Mouse (Mus musculus) small intestine, adult 2 months (tissue): ENCODE measurements around the gene Gm28048. TPM values are rescaled to one million over a fixed set of nuclear protein-coding genes. Genes with fewer than 3 reads are reported as not detected.

Experiments
- H3K27ac ChIP-seq: fragments of 200-500 bp; 2 replicates; pipeline ENCODE4 v1.5.1; 2012; ENCODE audit warnings: low read depth, low read length, control low read depth, inconsistent platforms; ENCODE audit not compliant: insufficient read depth
- H3K27me3 ChIP-seq: fragments of 200-500 bp; 2 replicates; pipeline ENCODE4 v1.6.1; 2012; ENCODE audit warnings: mild to moderate bottlenecking, moderate library complexity, low read length, inconsistent platforms; ENCODE audit not compliant: control insufficient read depth, insufficient read depth
- H3K36me3 ChIP-seq: fragments of 200-500 bp; 2 replicates; pipeline ENCODE4 v1.6.1; 2012; ENCODE audit warnings: mild to moderate bottlenecking, low read length, control low read depth, inconsistent platforms; ENCODE audit not compliant: control insufficient read depth, insufficient read depth
- H3K4me1 ChIP-seq: fragments of 200-500 bp; 2 replicates; pipeline ENCODE4 v1.6.1; 2012; ENCODE audit warnings: low read length, inconsistent platforms, mixed read lengths; ENCODE audit not compliant: control insufficient read depth, insufficient read depth, insufficient read length
- H3K4me3 ChIP-seq: fragments of 200-500 bp; 2 replicates; pipeline ENCODE4 v1.5.1; 2012; ENCODE audit warnings: low read depth, mild to moderate bottlenecking, control low read depth, inconsistent platforms, low read length, moderate library complexity
- CTCF ChIP-seq: fragments of 200-500 bp; IDR thresholded peaks from 2 replicates; pipeline ENCODE4 v1.5.1; 2012; ENCODE audit warnings: low read depth, mild to moderate bottlenecking, control low read depth, inconsistent platforms, low read length, moderate library complexity, mixed read lengths; ENCODE audit not compliant: insufficient replicate concordance, insufficient read length; ENCODE audit errors: extremely low read depth
- POLR2A ChIP-seq: fragments of 200-500 bp; IDR thresholded peaks from 2 replicates; pipeline ENCODE4 v1.6.1; 2012; ENCODE audit warnings: low read depth, mild to moderate bottlenecking, control low read depth, inconsistent platforms, low read length, moderate library complexity
- WGBS: fragments of 180-500 bp; shearing (Covaris S2); methylation state at CpG from one replicate; pipeline ENCODE4 v1.1.7; 2018; 5-methylcytosine and 5-hydroxymethylcytosine counted together
- polyA plus RNA-seq: library from polyadenylated mRNA; depleted of rRNA; stranded (reverse); fragments of >200 nt; gene quantifications from 2 replicates; pipeline ENCODE4 v1.2.3, GENCODE M21; 2012; rRNA removed

Gm28048 gene
- polyA plus RNA-seq, 1 experiment = not detected

GRCm38 (mm10) chr11:22798916-22799315, 183.0 kb downstream of the Gm28048 start:
- 82% methylated on average over 5 of the region's 5 CpGs for WGBS
- Histone ChIP-seq H3K27me3 (no peaks in the 10 kb centered on the region), H3K4me1 (peaks cover 5% of the 10 kb centered on the region; the same call in 1 of the 2 replicates), H3K27ac (no peak overlapping the region), H3K36me3 (no peaks in the 10 kb centered on the region), H3K4me3 (no peak overlapping the region)
- TF ChIP-seq CTCF = no peak
- TF ChIP-seq POLR2A = no peak

- Histone ChIP-seq H3K4me1 (no peaks in the 10 kb centered on the region; the same call in 1 of the 2 replicates), H3K4me3 (no peak overlapping the region), H3K27me3 (no peaks in the 10 kb centered on the region), H3K36me3 (no peaks in the 10 kb centered on the region), H3K27ac (no peak overlapping the region)
- 92% methylated on average over 1 of the region's 1 CpGs for WGBS
- TF ChIP-seq POLR2A (no peak), CTCF (no peak)
These were observed 187.2 kb downstream of the Gm28048 start for GRCm38 (mm10) chr11:22794734-22795133.

DNA sequence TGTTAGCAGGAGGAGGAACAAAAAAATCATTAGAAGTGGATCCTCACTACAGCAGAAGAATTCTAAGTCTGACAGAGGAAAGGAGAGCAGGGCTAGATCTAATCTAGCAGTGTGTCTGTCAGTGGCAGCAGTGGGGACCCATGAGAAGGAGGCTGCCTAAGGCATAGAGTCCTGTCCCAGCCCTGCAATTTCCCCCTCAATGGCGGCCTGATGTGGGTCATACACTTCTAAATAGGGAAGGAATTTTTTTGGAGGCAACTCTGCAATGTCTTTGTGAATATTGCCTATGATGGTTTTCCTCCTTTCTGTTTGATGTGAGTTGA, 188.0 kb downstream of the Gm28048 start:
- no peak overlapping the region for H3K4me3 ChIP-seq
- TF ChIP-seq POLR2A (no peak), CTCF (no peak)
- no peaks in the 10 kb centered on the region for H3K27me3 ChIP-seq
- no peak overlapping the region for H3K27ac ChIP-seq
- no peaks in the 10 kb centered on the region; the same call in 1 of the 2 replicates for H3K4me1 ChIP-seq
- H3K36me3 ChIP-seq = no peaks in the 10 kb centered on the region
- WGBS = 94% methylated on average over 1 of the region's 1 CpGs

- 87% methylated on average over 3 of the region's 3 CpGs for whole genome bisulfite sequencing
These were observed 188.6 kb downstream of the Gm28048 start for GRCm38 (mm10) chr11:22793176-22793880.

DNA sequence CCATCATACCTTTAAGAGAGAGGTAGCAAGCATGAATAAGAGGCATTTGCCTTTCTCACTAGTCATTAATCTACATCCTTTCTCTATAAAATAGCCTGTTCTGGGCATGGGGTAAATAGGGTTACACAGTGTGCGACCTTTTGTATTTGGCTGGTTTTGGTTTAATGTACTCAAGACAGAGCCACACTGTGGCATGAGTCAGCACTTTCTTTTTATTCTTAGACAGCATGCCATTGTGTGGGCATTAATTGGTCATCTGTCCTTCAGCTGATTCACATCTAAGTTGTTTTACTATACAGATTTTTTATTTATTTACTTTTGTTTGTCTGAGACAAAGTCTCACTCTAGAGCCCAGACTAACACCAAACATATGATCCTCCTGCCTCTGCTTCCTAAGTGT, 189.7 kb downstream of the Gm28048 start:
- TF ChIP-seq CTCF (no peak), POLR2A (no peak)
- Histone ChIP-seq H3K4me3 (no peak overlapping the region), H3K27ac (no peak overlapping the region), H3K36me3 (no peaks in the 10 kb centered on the region), H3K27me3 (no peaks in the 10 kb centered on the region), H3K4me1 (no peaks in the 10 kb centered on the region; the same call in 1 of the 2 replicates)
- 95% methylated on average over 1 of the region's 1 CpGs for WGBS

More at GRCm38 (mm10) chr11:22793176-22793880, 188.6 kb downstream of the Gm28048 start:
- H3K4me3 ChIP-seq = no peak overlapping the region
- no peaks in the 10 kb centered on the region for H3K36me3 ChIP-seq
- H3K27ac ChIP-seq = no peak overlapping the region
- H3K27me3 ChIP-seq = no peaks in the 10 kb centered on the region
- TF ChIP-seq CTCF = no peak
- TF ChIP-seq POLR2A = no peak
- H3K4me1 ChIP-seq = no peaks in the 10 kb centered on the region; the same call in 1 of the 2 replicates

DNA sequence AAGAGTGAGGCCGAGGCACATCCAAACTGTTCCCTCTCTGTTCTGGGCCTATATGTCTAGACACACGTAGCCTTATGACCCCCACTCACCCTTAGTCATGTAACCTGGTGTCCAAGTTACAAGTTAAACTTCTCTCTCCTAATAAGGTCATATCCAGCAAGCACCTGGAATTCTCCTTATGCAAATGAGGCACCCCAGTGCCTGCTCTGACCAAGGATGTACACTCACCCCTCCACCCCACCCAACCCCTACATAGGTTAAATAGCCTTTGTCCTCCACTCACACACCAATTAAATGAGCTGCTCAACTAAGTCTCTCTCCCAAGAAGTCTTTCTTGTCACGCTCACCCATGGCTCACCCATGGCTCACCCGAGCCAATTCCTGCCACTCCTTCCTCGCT, 190.2 kb downstream of the Gm28048 start:
- WGBS = 89% methylated on average over 5 of the region's 5 CpGs
- H3K27me3 ChIP-seq = no peaks in the 10 kb centered on the region
- no peak for TF ChIP-seq POLR2A
- no peak for TF ChIP-seq CTCF
- H3K27ac ChIP-seq = no peak overlapping the region
- H3K4me3 ChIP-seq = no peak overlapping the region
- H3K36me3 ChIP-seq = no peaks in the 10 kb centered on the region
- no peaks in the 10 kb centered on the region; the same call in 1 of the 2 replicates for H3K4me1 ChIP-seq

- no peak overlapping the region for H3K4me3 ChIP-seq
- no peak overlapping the region for H3K27ac ChIP-seq
- no peaks in the 10 kb centered on the region for H3K27me3 ChIP-seq
- WGBS = 98% methylated on average over 2 of the region's 2 CpGs
- peaks cover 7% of the 10 kb centered on the region for H3K4me1 ChIP-seq
- TF ChIP-seq POLR2A = no peak
- no peak for TF ChIP-seq CTCF
- H3K36me3 ChIP-seq = no peaks in the 10 kb centered on the region
These were observed 194.1 kb downstream of the Gm28048 start for GRCm38 (mm10) chr11:22787833-22788232.

Other genes starting within 250 kb of the Gm28048 start
- gene B3gnt2, start 121.1 kb downstream of the Gm28048 start, polyA plus RNA-seq = 7.2 and 9.7 TPM in 2 replicates
- gene Zrsr1, start 10.1 kb downstream of the Gm28048 start, polyA plus RNA-seq = 2.5 and 3.9 TPM in 2 replicates
- 4.9 and 5.2 TPM in 2 replicates for gene Commd1, start 292 bp upstream of the Gm28048 start, polyA plus RNA-seq
- gene Cct4, start 8.4 kb upstream of the Gm28048 start, polyA plus RNA-seq = 40.9 and 121 TPM in 2 replicates
- gene Fam161a, start 25.4 kb upstream of the Gm28048 start, polyA plus RNA-seq = 0.06 TPM in 1 of 2 replicates, not detected in the other